Mouse (Mus musculus) lung, postnatal 0 days (tissue): ENCODE results near the gene Hist1h2bc. TPM values are rescaled to one million over a fixed set of nuclear protein-coding genes. Genes with fewer than 3 reads are reported as not detected.
A peak's percentile ranks its signal among the peaks of the same experiment; 100 is the strongest.
"Not testable (repeated sequence)": the region's sequence is repeated elsewhere in the genome, so short reads cannot be mapped to it uniquely, and the experiment has no call there.

Experiments
- ATAC-seq: fragments of 200-750 bp; cut with Nextera tagmentation; 2 replicates; pipeline ENCODE4 v1.8.0; 2017; ENCODE audit warnings: moderate library complexity
- DNase-seq: peaks from one replicate; pipeline ENCODE4 v3.0.0-alpha.2; 2016; ENCODE audit warnings: low spot score
- H3K27ac ChIP-seq: fragments of 300-500 bp; sonication (generic); 2 replicates; pipeline ENCODE4 v1.5.1; 2014; ENCODE audit warnings: antibody characterized with exemption, mild to moderate bottlenecking, low read length, mixed read lengths
- H3K27me3 ChIP-seq: fragments of 300-500 bp; sonication (generic); replicated peaks from 2 replicates; pipeline ENCODE4 v1.6.1; 2014; ENCODE audit warnings: low read length, mixed read lengths; ENCODE audit not compliant: insufficient read depth
- H3K36me3 ChIP-seq: fragments of 300-500 bp; sonication (generic); 2 replicates; pipeline ENCODE4 v1.6.1; 2014; ENCODE audit warnings: low read length, mixed read lengths; ENCODE audit not compliant: insufficient read depth
- H3K4me1 ChIP-seq: fragments of 300-500 bp; sonication (generic); 2 replicates; pipeline ENCODE4 v1.6.1; 2014; ENCODE audit warnings: antibody characterized with exemption, low read depth, low read length, mixed read lengths; ENCODE audit not compliant: insufficient read depth
- H3K4me2 ChIP-seq: fragments of 300-500 bp; sonication (generic); replicated peaks from 2 replicates; pipeline ENCODE4 v1.6.1; 2014; ENCODE audit warnings: low read depth, mild to moderate bottlenecking, low read length, moderate library complexity, mixed read lengths
- H3K4me3 ChIP-seq: fragments of 300-500 bp; sonication (generic); 2 replicates; pipeline ENCODE4 v1.5.1; 2014; ENCODE audit warnings: low read depth, low read length
- H3K9ac ChIP-seq: fragments of 300-500 bp; sonication (generic); replicated peaks from 2 replicates; pipeline ENCODE4 v1.6.1; 2014; ENCODE audit warnings: low read depth, mild to moderate bottlenecking
- H3K9me3 ChIP-seq: fragments of 300-500 bp; sonication (generic); 2 replicates; pipeline ENCODE4 v1.6.1; 2016; ENCODE audit warnings: low read length, mixed read lengths
- CTCF ChIP-seq: IDR thresholded peaks from 2 replicates; pipeline ENCODE4 v1.5.1; 2016; ENCODE audit warnings: antibody characterized with exemption, mild to moderate bottlenecking
- EP300 ChIP-seq: IDR thresholded peaks from 2 replicates; pipeline ENCODE4 v1.6.1; 2016; ENCODE audit warnings: antibody characterized with exemption, mild to moderate bottlenecking, control low read depth
- WGBS: fragments of 180-500 bp; shearing (Covaris S2); extraction: QIAGEN DNeasy Blood & Tissue Kit; methylation state at CpG from one replicate; pipeline ENCODE4 v1.1.7; 2014; 5-methylcytosine and 5-hydroxymethylcytosine counted together
- polyA plus RNA-seq: library from polyadenylated mRNA; unstranded; fragments of >200 nt; fragmentation: Nextera tagmentation; extraction: Ambion mirVana; gene quantifications from 2 replicates; pipeline ENCODE4 v1.2.1, GENCODE M21; 2015

Gene Hist1h2bc
- polyA plus RNA-seq, result 67.5 and 69.5 TPM in 2 replicates

DNA sequence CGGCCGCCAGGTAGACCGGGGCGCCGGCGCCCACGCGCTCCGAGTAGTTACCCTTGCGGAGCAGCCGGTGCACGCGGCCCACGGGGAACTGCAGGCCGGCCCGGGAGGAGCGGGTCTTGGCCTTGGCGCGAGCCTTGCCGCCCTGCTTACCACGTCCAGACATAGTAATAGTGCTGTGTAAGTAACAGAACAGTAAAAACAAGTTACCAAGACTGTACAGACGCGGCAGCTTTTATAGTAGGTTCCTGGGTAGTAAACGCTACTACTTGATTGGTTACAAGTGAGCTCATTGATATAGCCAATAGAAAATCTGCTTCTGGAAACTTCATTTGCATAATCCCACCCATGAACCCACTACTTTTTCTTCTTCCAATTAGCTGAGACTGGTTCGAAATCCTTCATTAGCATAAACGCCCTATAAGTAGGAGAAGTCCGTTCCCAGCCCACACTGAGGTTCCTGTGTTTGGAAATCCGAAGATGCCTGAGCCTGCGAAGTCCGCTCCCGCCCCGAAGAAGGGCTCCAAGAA lies at the start of gene Hist1h2bc, which contains the start of gene Hist1h2ac:
Hist1h2bc (plus strand) TSS at position 445 of the 527 bp plus-strand sequence.
Hist1h2ac (minus strand) TSS at position 194 of the 527 bp plus-strand sequence.
- Histone ChIP-seq H3K9ac (peak within 1 kb of the TSS; percentile 48), H3K9me3 (no peaks in the 10 kb centered on the region), H3K27ac (peak within 1 kb of the TSS; percentile 91), H3K4me2 (peak within 1 kb of the TSS; percentile 63), H3K27me3 (no peaks in the 10 kb centered on the region), H3K4me3 (peak within 1 kb of the TSS; percentile 42), H3K36me3 (no peaks in the 10 kb centered on the region), H3K4me1 (peaks cover 5% of the 10 kb centered on the region; the same call in 1 of the 2 replicates)
- ATAC-seq (peak; percentile 96), DNase-seq (peak; percentile 100)
- 2% methylated on average over 29 of the region's 32 CpGs for WGBS
- TF ChIP-seq EP300 (peak; percentile 88), CTCF (no peak)

GRCm38 (mm10) chr13:23659636-23660366 lies 24.2 kb upstream of the Hist1h2bc start:
- DNase-seq (peak; percentile 30), ATAC-seq (no peak)
- Histone ChIP-seq H3K4me1 (no peaks in the 10 kb centered on the region), H3K4me2 (no peak overlapping the region), H3K36me3 (no peaks in the 10 kb centered on the region), H3K27ac (no peak overlapping the region), H3K4me3 (no peak overlapping the region), H3K9ac (no peak overlapping the region), H3K9me3 (no peaks in the 10 kb centered on the region), H3K27me3 (no peaks in the 10 kb centered on the region)
- 59% methylated on average over 6 of the region's 6 CpGs for WGBS
- TF ChIP-seq EP300 (no peak), CTCF (no peak)

DNA sequence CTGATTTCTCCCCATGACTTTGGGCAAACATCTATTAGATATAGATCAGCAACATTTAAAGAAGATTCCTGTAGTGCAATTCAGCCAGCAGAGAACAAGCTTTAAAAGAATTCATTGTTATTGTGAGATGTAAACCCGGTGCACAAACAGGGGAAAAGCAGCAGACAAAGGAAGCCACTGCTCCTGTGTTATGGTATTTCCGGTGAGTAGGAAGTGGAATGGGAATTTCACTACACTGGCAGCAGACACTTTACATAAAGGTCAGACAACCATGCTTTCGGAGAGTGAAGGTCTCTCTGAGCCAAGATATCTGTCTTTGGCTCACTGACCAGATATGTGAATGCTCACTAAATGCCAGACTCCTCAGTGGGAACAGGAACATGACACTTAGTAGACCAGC lies 21.5 kb upstream of the Hist1h2bc start:
- Histone ChIP-seq H3K36me3 (no peaks in the 10 kb centered on the region), H3K9ac (no peak overlapping the region), H3K27me3 (no peaks in the 10 kb centered on the region), H3K4me3 (no peak overlapping the region), H3K4me1 (no peaks in the 10 kb centered on the region), H3K27ac (no peak overlapping the region), H3K9me3 (no peaks in the 10 kb centered on the region), H3K4me2 (no peak overlapping the region)
- peak; percentile 12; the same call in 1 of the 2 replicates for ATAC-seq
- peak; percentile 11 for DNase-seq
- WGBS, result 47% methylated on average over 3 of the region's 3 CpGs
- TF ChIP-seq CTCF (no peak), EP300 (no peak)

GRCm38 (mm10) chr13:23681990-23682582 lies 1.9 kb upstream of the Hist1h2bc start:
- Histone ChIP-seq H3K4me1 (peaks cover 5% of the 10 kb centered on the region; the same call in 1 of the 2 replicates), H3K27ac (no peak overlapping the region), H3K9me3 (no peaks in the 10 kb centered on the region), H3K36me3 (no peaks in the 10 kb centered on the region), H3K4me3 (no peak overlapping the region), H3K27me3 (no peaks in the 10 kb centered on the region), H3K9ac (no peak overlapping the region), H3K4me2 (no peak overlapping the region)
- DNase-seq, result no peak
- ATAC-seq, result no peak
- WGBS, result 76% methylated on average over 6 of the region's 6 CpGs
- no peak for TF ChIP-seq CTCF
- no peak for TF ChIP-seq EP300

DNA sequence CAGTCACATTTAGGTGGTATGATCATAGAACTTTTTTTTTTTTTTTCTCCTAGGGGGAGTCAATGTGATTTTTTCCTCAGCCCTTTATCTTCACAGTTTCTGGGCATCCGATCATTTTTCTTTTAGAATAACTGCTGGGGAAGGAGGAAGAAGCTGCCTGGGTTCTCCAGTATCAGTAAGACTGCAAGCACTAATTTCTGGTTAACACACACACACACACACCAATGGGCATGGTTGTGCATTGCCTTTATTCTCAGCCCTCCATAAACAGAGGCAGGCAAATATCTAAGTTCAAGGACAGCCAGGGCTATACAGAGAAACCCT lies 1.4 kb upstream of the Hist1h2bc start:
- Histone ChIP-seq H3K4me2 (peak overlapping the region; percentile 55; the same call in 1 of the 2 replicates), H3K4me1 (peaks cover 5% of the 10 kb centered on the region; the same call in 1 of the 2 replicates), H3K9me3 (no peaks in the 10 kb centered on the region), H3K4me3 (no peak overlapping the region), H3K36me3 (no peaks in the 10 kb centered on the region), H3K27ac (no peak overlapping the region), H3K9ac (no peak overlapping the region), H3K27me3 (no peaks in the 10 kb centered on the region)
- TF ChIP-seq EP300 (no peak), CTCF (no peak)
- no peak for ATAC-seq
- 31% methylated on average over 1 of the region's 1 CpGs for WGBS
- no peak for DNase-seq

- H3K9me3 ChIP-seq, H3K27me3 ChIP-seq, H3K4me1 ChIP-seq, H3K36me3 ChIP-seq: not testable (repeated sequence)
- H3K4me2 ChIP-seq, result peak overlapping the region; percentile 55
- H3K9ac ChIP-seq, result peak overlapping the region; percentile 48
- DNase-seq (peak; percentile 27), ATAC-seq (peak; percentile 57)
- peak overlapping the region; percentile 42 for H3K4me3 ChIP-seq
- 10% methylated on average over 12 of the region's 30 CpGs for WGBS
- peak overlapping the region; percentile 89 for H3K27ac ChIP-seq
Observed at GRCm38 (mm10) chr13:23682947-23683754, 848 bp upstream of the Hist1h2bc start.
